In the genomic region with DNA sequence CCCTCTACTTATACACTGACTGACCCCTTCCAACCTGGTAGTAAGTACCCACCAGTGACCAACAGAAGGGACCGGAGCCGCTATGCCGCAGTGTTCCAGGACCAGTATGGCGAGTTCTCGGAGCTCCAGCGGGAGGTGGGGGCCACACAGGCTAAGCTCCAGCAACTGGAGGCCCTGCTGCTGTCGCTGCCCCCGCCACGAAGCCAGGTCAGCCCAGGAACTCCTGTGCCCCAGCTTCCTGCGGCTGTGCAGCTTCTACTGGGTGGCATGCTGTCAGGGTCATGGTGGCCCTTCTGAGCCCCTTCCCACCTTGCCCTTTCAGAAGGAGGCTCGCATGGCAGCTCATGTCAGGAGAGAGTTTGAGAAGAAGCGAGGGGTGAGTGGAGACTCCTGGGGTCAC, we compare ENCODE assay signal across 14 mouse cellular contexts. TPM values are rescaled to one million over a fixed set of nuclear protein-coding genes. Genes with fewer than 3 reads are reported as not detected.
DNase-seq lines count a peak whose midpoint lies in the region; ATAC-seq and TF ChIP-seq lines count a peak whose summit lies in the region.
"Had no signal": no experiment of that assay in that cellular context is flagged by ENCODE, and none has a peak within 500 bp of the region (broad histone marks: within the 10 kb centered on the region; RNA-seq: fewer than 3 reads in every experiment).

No protein-coding gene starts in this region.

- peaks cover 55% of the 10 kb centered on the region for H3K4me1 ChIP-seq in heart, embryonic 15.5 days (replicated peaks)
- H3K4me1 ChIP-seq in lung, embryonic 14.5 days (ENCODE audit: insufficient read depth), result peaks cover 14% of the 10 kb centered on the region
- peaks cover 51% of the 10 kb centered on the region for H3K4me1 ChIP-seq in limb, embryonic 10.5 days

- no peak overlapping the region for H3K4me3 ChIP-seq in heart, embryonic 15.5 days
- H3K4me3 ChIP-seq in lung, embryonic 14.5 days (ENCODE audit: low read depth, low read length), result no peak overlapping the region
- H3K4me3 ChIP-seq in limb, embryonic 10.5 days, result no peak overlapping the region

- intact Hi-C loops in heart, postnatal 36 days (cut with DNase I), result no loop called here

- no peak overlapping the region for H3K9ac ChIP-seq in heart, embryonic 15.5 days
- H3K9ac ChIP-seq in lung, embryonic 14.5 days, result no peak overlapping the region

- no peak for ATAC-seq in heart, embryonic 15.5 days (replicated peaks; ENCODE audit: insufficient number of reproducible peaks, insufficient read depth, low FRiP score, low read depth)
- no peak for ATAC-seq in lung, embryonic 14.5 days (ENCODE audit: insufficient read depth)
- no peak for ATAC-seq in erythroid progenitor cell, adult 5-6 weeks (replicated peaks; ENCODE audit: low FRiP score, poor library complexity, severe bottlenecking)

- H3K27ac ChIP-seq in heart, embryonic 15.5 days, result peak overlapping the region; percentile 26
- H3K27ac ChIP-seq in lung, embryonic 14.5 days (ENCODE audit: low read depth), result no peak overlapping the region
- no peak overlapping the region for H3K27ac ChIP-seq in limb, embryonic 10.5 days
- H3K27ac ChIP-seq: liver, embryonic 14.5 days had no signal

- H3K27me3 ChIP-seq in heart, embryonic 15.5 days, result no peaks in the 10 kb centered on the region
- H3K27me3 ChIP-seq in lung, embryonic 14.5 days (ENCODE audit: insufficient read depth, low read length), result no peaks in the 10 kb centered on the region
- 0 out of 2 replicates have a peak, but pooled peaks cover 14% of the 10 kb centered on the region for H3K27me3 ChIP-seq in limb, embryonic 10.5 days (ENCODE audit: low read depth, poor library complexity, severe bottlenecking)

- no peaks in the 10 kb centered on the region for H3K9me3 ChIP-seq in heart, embryonic 15.5 days (replicated peaks)
- H3K9me3 ChIP-seq in lung, embryonic 14.5 days (ENCODE audit: low read depth, low read length), result no peaks in the 10 kb centered on the region
- H3K9me3 ChIP-seq in limb, embryonic 10.5 days (replicated peaks), result no peaks in the 10 kb centered on the region

- peak; percentile 9; the same call in 1 of the 2 replicates for TF ChIP-seq CTCF in lung, embryonic 14.5 days (IDR thresholded peaks at IDR 0.05; ENCODE audit: low read depth)

- H3K36me3 ChIP-seq in heart, embryonic 15.5 days, result peaks cover 32% of the 10 kb centered on the region
- H3K36me3 ChIP-seq in lung, embryonic 14.5 days (ENCODE audit: insufficient read depth), result peaks cover 58% of the 10 kb centered on the region
- peaks cover 70% of the 10 kb centered on the region for H3K36me3 ChIP-seq in limb, embryonic 10.5 days

- WGBS in heart, embryonic 15.5 days, result 84% methylated on average over 12 of the region's 12 CpGs
- WGBS in lung, embryonic 14.5 days, result 82% methylated on average over 12 of the region's 12 CpGs
- whole genome bisulfite sequencing in limb, embryonic 10.5 days, result 87% methylated on average over 12 of the region's 12 CpGs

- peak; percentile 65 for DNase-seq in cerebellum, adult 11-12 months
- DNase-seq in cerebellum, adult 11 months, result no peak
- DNase-seq in heart, postnatal 36 days, result no peak
- no peak for DNase-seq in lung, embryonic 14.5 days
- no peak for DNase-seq in lung, postnatal 25 days (ENCODE audit: low spot score)
- peak; percentile 38 for DNase-seq in limb, embryonic 10.5 days (ENCODE audit: low spot score)
- DNase-seq: adrenal gland, adult 2 months; embryo, embryonic 11 days; gastrocnemius, postnatal 25 days; lung, postnatal 36 days; right cerebral cortex, postnatal 14 days had no signal

- no peak overlapping the region for H3K4me2 ChIP-seq in heart, embryonic 15.5 days
- no peak overlapping the region for H3K4me2 ChIP-seq in lung, embryonic 14.5 days

RNA-seq across cellular contexts. Expression of a gene that starts 1.3 kb away (rescaled TPM):
- 4.9 and 7.2 TPM in 2 replicates for polyA plus RNA-seq in heart, embryonic 15.5 days (2015; fragmentation: Nextera tagmentation; extraction: Ambion mirVana)
- 10 to 100 TPM; 11.1 to 14.9 TPM for total RNA-seq in heart, postnatal 36 days (2021)
- polyA plus RNA-seq in lung, embryonic 14.5 days (2014; fragmentation: Nextera tagmentation; extraction: Ambion mirVana), result 4.0 and 5.0 TPM in 2 replicates
- polyA plus RNA-seq in limb, embryonic 10.5 days (2016; fragmentation: Nextera tagmentation; extraction: Ambion mirVana), result 4.3 and 5.4 TPM in 2 replicates
- total RNA-seq in erythroid progenitor cell, adult 5-6 weeks (2015; ENCODE audit: low replicate concordance), result 1.7 and 13.7 TPM in 2 replicates
- 10.4 and 10.7 TPM in 2 replicates for total RNA-seq in erythroid progenitor cell, adult 5-6 weeks (2017; ENCODE audit: low replicate concordance)

RNA-seq across cellular contexts. Expression of a gene that starts 5.8 kb away (rescaled TPM):
- polyA plus RNA-seq in heart, embryonic 15.5 days (2015; fragmentation: Nextera tagmentation; extraction: Ambion mirVana), result 67.6 and 75.3 TPM in 2 replicates
- 100 to 1,000 TPM; 148 to 149 TPM for total RNA-seq in heart, postnatal 36 days (2021)
- polyA plus RNA-seq in lung, embryonic 14.5 days (2014; fragmentation: Nextera tagmentation; extraction: Ambion mirVana), result 83.2 and 85.6 TPM in 2 replicates
- polyA plus RNA-seq in limb, embryonic 10.5 days (2016; fragmentation: Nextera tagmentation; extraction: Ambion mirVana), result 92.4 and 95.0 TPM in 2 replicates
- total RNA-seq in erythroid progenitor cell, adult 5-6 weeks (2015; ENCODE audit: low replicate concordance), result 46.1 and 99.8 TPM in 2 replicates
- total RNA-seq in erythroid progenitor cell, adult 5-6 weeks (2017; ENCODE audit: low replicate concordance), result 48.1 and 59.2 TPM in 2 replicates

RNA-seq across cellular contexts. Expression of a gene that starts 9.3 kb away (rescaled TPM):
- polyA plus RNA-seq in heart, embryonic 15.5 days (2015; fragmentation: Nextera tagmentation; extraction: Ambion mirVana), result 43.4 and 51.5 TPM in 2 replicates
- 10 to 100 TPM; 47.6 to 53.6 TPM for total RNA-seq in heart, postnatal 36 days (2021)
- 94.7 and 102 TPM in 2 replicates for polyA plus RNA-seq in lung, embryonic 14.5 days (2014; fragmentation: Nextera tagmentation; extraction: Ambion mirVana)
- 77.4 and 87.2 TPM in 2 replicates for polyA plus RNA-seq in limb, embryonic 10.5 days (2016; fragmentation: Nextera tagmentation; extraction: Ambion mirVana)
- total RNA-seq in erythroid progenitor cell, adult 5-6 weeks (2015; ENCODE audit: low replicate concordance), result not detected in 2 replicates
- 1.4 and 6.7 TPM in 2 replicates for total RNA-seq in erythroid progenitor cell, adult 5-6 weeks (2017; ENCODE audit: low replicate concordance)

RNA-seq across cellular contexts. Expression of a gene that starts 23.2 kb away (rescaled TPM):
- 14.6 and 17.3 TPM in 2 replicates for polyA plus RNA-seq in heart, embryonic 15.5 days (2015; fragmentation: Nextera tagmentation; extraction: Ambion mirVana)
- 10 to 100 TPM; 28.0 to 30.4 TPM for total RNA-seq in heart, postnatal 36 days (2021)
- 20.5 and 20.6 TPM in 2 replicates for polyA plus RNA-seq in lung, embryonic 14.5 days (2014; fragmentation: Nextera tagmentation; extraction: Ambion mirVana)
- polyA plus RNA-seq in limb, embryonic 10.5 days (2016; fragmentation: Nextera tagmentation; extraction: Ambion mirVana), result 6.6 and 6.9 TPM in 2 replicates
- total RNA-seq in erythroid progenitor cell, adult 5-6 weeks (2015; ENCODE audit: low replicate concordance), result not detected in 2 replicates
- 0.64 TPM in 1 of 2 replicates, not detected in the other for total RNA-seq in erythroid progenitor cell, adult 5-6 weeks (2017; ENCODE audit: low replicate concordance)

RNA-seq across cellular contexts. Expression of a gene that starts 24.2 kb away (rescaled TPM):
- polyA plus RNA-seq in heart, embryonic 15.5 days (2015; fragmentation: Nextera tagmentation; extraction: Ambion mirVana), result 75.5 and 89.9 TPM in 2 replicates
- 10 to 100 TPM; 61.2 to 67.1 TPM for total RNA-seq in heart, postnatal 36 days (2021)
- polyA plus RNA-seq in lung, embryonic 14.5 days (2014; fragmentation: Nextera tagmentation; extraction: Ambion mirVana), result 108 and 114 TPM in 2 replicates
- 123 and 131 TPM in 2 replicates for polyA plus RNA-seq in limb, embryonic 10.5 days (2016; fragmentation: Nextera tagmentation; extraction: Ambion mirVana)
- 35.0 and 51.6 TPM in 2 replicates for total RNA-seq in erythroid progenitor cell, adult 5-6 weeks (2015; ENCODE audit: low replicate concordance)
- 22.3 and 44.8 TPM in 2 replicates for total RNA-seq in erythroid progenitor cell, adult 5-6 weeks (2017; ENCODE audit: low replicate concordance)

Comparison
In these comparisons a context has a peak if more than half of its experiments do, and no peak if none do; other contexts are left out.
1. DNase-seq: peak in cerebellum, adult 11-12 months (single experiment) and limb, embryonic 10.5 days (single experiment); none in cerebellum, adult 11 months (single experiment), heart, postnatal 36 days (0 of 2), lung, embryonic 14.5 days (single experiment) and lung, postnatal 25 days (single experiment).